Mouse (Mus musculus) bone marrow, adult 2 months (tissue): ENCODE results near the gene Atl2.

Experiments
- CTCF ChIP-seq: fragments of 200-500 bp; IDR thresholded peaks from 2 replicates; pipeline ENCODE4 v1.5.1; 2011; ENCODE audit warnings: low read length, control low read depth; ENCODE audit not compliant: control insufficient read depth, insufficient read depth
- POLR2A ChIP-seq: fragments of 200-500 bp; IDR thresholded peaks from 2 replicates; pipeline ENCODE4 v1.6.1; 2011; ENCODE audit warnings: low read depth, mild to moderate bottlenecking, control low read depth, low read length, borderline replicate concordance; ENCODE audit not compliant: control insufficient read depth

DNA sequence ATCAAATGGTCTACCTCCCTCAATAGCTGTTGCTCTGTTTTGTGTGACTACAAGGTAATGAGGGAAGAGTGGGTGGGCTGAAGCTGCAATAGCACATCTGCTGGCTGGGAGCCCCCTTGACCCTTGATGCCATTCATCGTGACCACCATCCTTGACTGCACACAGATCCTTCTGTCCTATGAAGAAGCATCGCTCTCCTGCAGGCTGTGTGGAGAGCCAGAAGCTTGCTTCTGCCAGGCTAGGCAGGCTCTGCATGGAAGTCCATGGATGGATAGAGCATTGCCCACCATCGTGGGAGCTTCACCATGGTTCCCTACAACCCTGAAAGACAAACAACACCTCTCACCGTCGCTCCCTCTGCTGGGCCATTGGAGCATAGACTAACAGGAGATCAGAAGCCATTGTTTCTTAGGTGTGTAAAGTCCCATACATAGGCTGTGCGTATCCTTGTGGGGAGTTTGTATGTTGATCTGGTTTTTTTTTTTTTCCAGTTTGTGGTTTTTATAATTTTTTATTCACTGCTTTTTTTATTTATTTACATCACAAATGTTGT is 69.4 kb downstream of the Atl2 start:
- TF ChIP-seq CTCF (no peak), POLR2A (no peak)
